Mouse (Mus musculus): ENCODE measurements around the gene Grwd1.

Grwd1 gene

DNA sequence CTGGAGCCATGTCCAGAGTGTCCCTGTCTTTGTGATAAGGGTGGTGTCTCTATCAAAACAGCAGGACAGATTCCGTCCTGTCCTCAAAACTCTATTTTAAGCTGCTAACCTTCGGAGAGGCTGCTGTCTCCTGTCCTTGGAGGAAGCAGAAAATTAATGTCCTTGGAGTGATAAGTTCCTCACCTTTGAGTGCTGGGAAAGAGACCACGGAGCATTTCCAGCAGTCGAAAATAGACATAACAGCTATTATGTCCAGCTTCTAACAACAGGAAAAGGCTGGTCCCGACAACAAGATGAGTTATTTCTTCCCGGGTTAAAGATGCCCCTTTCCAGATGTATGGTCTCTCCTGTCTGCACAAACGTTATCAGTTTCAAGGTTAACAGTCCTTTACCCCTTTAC, 55.5 kb downstream of the Grwd1 start:
- in situ Hi-C loops (cut with MseI, MboI): no loop called here
